Mouse (Mus musculus): ENCODE measurements around the gene Fus.
A peak's percentile ranks its signal among the peaks of the same experiment; 100 is the strongest.
"Not testable (repeated sequence)": the region's sequence is repeated elsewhere in the genome, so short reads cannot be mapped to it uniquely, and the experiment has no call there.

The Fus gene

DNA sequence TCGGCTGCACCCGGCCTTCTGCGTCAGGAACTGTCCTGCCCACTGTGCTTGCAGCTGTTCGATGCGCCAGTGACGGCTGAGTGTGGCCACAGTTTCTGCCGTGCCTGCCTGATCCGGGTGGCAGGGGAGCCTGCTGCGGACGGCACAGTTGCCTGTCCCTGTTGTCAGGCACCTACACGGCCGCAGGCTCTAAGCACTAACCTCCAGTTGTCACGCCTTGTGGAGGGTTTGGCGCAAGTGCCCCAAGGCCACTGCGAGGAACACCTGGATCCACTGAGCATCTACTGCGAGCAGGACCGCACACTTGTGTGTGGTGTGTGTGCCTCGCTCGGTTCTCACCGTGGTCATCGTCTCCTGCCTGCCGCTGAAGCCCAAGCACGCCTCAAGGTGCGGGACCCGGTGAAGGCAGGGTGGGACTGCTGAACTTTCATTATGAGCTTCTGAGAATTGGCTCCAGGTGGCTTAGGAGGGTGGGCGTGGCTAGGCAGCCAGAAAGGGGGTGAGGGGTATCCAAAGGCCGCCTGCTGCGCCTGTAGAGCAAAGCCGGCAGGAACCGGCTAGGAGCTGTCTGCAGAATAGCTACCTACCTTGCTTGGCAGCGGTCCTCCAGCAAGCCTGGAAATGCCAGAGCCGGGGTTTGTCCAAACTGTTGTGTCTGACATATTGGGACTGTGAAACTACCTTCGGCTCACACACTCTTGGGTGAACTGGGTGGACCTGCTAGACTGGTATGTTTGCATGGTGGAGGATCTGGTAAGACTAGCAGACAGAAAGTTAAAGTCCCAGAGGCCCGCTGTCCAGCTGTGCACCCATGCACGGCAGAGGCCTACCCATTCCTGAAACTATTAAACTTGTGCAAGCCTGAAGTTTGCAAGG, 37.5 kb downstream of the Fus start:
- peak; percentile 85 for DNase-seq (ENCODE audit: low read depth, low spot score)

DNA sequence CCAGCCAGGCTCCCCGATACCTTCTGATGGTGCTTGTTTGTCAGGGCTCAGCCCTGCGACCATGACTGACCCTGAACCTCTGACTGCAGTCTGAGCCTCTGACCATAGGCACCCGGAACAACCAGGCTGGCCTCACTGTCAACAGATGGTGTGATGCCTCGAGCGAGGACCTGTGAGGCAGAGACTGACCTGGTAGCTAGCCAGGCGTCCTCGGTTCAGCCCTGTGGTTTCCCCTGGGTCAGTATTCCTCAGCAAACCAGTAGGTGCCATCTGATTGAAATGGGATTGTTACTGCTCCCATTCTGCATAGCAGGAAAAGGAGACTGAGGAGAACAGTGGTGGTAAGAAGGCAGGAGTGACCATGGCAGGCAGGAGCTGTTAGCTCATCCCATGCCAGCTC, 38.9 kb downstream of the Fus start:
- DNase-seq (ENCODE audit: low read depth, low spot score): no peak

DNA sequence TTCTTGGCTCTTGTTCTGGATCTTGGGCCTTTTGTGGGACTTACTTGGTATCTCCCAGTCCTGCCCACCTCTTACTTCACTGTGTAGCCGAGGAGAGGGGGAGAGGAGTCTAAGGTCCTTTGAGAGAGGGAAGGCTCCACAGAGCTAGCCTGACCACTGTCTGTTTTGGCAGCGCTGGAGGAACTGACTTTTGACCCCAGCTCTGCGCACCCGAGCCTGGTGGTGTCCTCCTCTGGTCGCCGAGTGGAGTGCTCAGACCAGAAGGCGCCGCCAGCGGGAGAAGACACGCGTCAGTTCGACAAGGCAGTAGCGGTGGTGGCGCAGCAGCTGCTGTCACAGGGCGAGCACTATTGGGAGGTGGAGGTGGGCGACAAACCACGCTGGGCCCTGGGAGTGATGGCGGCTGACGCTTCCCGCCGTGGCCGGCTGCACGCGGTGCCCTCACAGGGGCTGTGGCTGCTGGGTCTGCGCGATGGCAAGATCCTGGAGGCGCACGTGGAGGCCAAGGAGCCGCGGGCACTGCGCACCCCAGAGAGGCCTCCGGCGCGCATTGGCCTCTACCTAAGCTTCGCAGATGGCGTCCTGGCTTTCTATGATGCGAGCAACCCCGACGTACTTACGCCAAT, 42.6 kb downstream of the Fus start:
- DNase-seq (ENCODE audit: low read depth, low spot score): no peak

DNA sequence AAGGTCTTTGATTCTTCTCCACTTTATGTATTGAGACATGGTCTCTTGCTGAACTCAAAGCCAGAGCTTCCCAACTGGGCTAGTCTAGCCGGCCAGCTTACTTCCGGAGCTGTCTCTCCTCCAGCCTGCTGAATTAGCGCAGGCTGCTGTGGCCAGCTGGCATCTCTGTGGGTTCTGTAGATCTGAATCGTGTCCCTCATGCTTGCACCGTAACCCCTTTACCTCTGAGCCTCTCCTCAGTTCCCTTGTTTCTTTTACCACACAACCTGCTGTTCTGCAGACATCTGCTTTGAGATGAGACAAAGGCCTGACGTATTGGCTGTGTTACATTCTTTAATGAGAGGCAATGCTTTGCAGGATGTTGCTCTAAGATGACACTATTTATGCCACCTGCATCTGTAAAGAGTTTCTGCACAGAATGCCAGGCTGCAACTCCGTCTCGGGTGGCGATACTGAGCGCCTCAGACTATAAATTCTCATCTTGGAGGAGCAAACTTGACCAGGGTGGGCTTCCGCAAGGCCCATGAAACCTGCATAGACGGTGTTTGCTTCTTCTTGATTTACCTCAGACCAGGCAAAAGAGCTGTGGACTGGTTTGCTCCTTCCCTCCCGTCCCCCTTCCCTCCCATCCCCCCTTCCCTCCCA, 45.0 kb downstream of the Fus start:
- no peak for DNase-seq (ENCODE audit: low read depth, low spot score)

DNA sequence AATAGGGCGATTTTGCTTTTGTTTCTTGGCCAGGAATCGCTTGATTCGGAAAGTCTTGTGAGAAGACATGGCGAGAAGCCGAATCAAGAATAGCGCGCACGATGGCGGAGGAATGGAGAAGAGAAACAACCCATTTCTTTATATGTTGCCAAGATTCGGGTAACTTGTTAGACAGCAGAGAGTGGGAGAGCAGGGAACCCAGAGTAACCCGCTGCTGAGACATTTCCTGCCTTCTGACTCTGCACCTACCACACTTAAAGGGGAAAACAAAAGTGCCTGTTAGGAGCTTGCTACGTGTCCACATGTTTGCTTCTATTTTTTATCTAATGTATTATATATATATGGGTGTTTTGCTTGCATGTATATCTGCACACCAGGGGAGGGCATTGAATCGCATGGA, 45.9 kb downstream of the Fus start:
- DNase-seq (ENCODE audit: low read depth, low spot score): no peak

DNA sequence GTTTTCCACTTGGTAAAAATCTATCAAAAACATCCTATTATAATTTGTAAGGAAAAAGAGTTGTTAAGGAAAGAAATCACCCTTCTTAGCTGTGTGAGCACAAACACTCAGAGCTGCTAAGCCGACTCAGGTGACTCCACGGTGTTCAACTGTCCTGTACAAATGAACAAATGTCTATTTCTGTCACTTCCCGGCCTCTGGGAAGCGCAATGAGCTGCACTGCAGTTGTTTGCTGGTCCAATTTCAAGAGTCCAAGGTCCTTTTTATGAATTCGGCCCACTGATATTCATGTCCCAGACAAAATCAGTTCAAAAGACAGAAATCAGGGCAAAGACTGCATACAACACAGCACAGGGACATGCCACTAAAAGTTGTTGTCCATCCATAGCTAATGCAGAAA, 48.9 kb downstream of the Fus start:
- not testable (repeated sequence) for DNase-seq (ENCODE audit: low read depth, low spot score)

DNA sequence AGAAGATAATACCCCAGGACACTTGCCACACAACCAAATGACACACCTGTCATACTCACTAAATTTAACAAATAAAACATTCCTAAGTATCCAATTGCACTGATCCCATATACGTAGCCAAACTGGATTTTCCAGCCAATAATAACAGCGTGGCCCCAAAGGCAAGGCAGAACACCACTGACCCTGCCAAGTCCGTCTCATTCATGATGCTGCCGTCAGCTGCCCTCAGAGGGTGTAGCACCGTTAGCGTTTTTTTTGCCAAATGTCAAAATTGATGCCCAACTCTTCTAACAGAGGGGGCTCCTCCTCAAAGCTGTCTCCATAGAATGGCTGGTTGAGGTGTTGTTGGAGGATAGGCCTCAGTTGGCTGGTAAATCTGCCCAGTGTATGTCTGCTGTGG, 49.4 kb downstream of the Fus start:
- no peak for DNase-seq (ENCODE audit: low read depth, low spot score)

DNA sequence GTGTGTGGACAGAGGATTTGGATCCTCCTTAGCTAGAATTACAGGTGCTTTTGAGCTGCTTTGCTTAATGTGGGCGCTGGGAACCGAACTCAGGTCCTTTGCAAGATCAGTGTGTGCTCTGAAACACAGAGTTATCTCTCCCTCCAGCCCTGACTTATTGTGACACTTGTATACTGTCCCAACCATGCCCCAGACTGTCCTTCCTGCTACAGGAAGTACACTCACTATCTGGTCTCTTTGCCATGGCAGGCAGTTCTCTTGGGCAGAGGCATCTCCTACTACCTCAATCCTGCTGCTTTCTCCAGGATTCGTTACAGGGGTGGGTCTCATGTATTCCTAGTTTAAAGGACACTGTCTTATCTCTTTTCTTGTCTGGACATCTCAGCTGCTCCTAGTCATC, 51.0 kb downstream of the Fus start:
- no peak for DNase-seq (ENCODE audit: low read depth, low spot score)

DNA sequence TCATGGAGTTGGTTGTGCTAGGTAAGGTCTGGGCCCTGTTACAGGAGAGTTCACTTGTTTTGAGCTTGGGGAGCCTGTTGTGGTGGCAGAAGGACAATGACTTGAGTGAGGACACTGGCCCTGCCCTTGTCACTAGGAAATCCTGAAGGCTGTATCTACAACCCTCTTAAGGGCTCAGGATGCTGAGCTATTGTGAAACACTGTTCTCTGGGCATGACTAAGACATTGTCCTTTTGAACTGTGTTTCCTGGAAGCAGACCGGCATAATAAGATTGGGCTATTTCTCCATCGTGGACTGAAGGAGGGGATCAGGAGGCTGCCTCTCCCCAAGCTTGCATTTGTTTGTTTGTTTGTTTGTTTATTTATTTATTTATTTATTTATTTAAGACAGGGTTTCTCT, 51.9 kb downstream of the Fus start:
- no peak for DNase-seq (ENCODE audit: low read depth, low spot score)

DNA sequence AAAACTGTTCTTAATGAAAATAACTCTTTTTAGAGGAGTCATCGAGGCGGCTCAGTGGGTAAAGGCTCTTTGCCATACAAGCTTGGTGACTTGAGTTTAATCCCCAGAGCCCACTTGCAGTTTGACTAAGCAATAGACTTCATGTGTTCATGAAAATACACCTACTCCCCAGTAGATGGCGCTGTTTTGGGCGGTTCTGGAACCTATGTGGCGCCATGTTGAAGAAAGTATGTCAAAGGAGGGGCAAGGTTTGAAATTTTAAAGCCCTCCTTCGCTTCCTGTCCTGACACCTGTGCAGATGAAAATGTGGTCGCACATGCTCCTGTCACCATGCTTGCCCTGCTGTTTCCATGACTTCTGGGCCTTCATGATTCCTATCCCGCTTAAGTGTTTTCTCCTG, 55.7 kb downstream of the Fus start:
- DNase-seq (ENCODE audit: low read depth, low spot score): no peak

DNA sequence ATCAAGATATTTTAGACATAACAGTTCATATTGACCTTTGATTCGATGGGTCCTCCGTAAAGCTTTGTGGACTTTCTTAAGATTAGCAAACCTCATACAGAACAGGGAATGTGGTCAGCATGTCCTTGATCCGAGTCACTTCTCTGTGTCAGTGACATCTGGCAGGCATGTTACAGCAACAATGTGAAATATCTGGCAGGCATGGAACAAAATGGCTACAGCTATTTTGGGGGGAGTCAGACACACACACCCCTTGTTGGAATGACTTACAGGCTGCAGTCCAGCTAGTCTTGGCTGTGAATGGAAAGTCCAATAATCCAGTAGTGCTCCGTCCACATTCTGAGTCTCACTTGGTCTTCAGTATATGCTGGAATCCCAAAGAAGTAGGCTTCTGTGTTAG, 56.3 kb downstream of the Fus start:
- no peak for DNase-seq (ENCODE audit: low read depth, low spot score)

DNA sequence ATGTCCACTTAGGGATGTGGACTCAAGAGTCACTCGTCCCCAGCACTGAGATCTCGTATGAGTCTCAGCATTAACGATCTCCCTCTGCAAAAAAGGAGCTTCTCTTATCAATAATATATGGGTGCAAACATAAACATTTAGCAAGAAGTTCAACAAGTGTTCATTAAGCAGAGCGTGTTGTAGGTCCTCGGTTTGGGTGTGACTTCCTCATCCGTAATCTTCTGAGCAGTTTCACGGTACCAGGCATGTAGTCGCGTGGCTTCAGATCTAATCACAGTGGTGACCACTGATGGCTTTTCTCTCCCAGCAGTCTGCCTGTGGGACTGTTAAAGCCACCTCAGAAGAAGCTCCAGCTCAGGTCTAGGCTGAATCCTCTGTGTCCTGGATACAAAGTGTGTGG, 57.1 kb downstream of the Fus start:
- no peak for DNase-seq (ENCODE audit: low read depth, low spot score)

DNA sequence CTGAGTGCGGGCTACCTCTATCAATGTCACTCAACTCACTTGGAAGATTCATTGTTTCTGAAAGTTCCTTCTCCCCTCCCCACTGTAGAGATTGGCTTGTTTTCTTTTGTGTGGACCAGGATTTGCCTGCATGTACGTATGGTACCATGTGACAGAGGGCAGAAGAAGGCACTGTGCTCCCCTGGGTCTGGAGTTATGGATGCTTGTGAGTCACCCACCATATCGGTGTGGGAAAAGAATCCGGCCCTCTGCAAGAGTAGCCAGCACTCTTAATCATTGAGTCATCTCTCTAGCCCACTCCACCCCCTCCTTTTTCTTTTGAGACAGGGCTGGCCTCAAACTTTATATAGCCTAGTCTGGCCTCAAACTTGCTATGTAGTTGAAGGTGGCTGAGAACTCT, 57.7 kb downstream of the Fus start:
- no peak for DNase-seq (ENCODE audit: low read depth, low spot score)

DNA sequence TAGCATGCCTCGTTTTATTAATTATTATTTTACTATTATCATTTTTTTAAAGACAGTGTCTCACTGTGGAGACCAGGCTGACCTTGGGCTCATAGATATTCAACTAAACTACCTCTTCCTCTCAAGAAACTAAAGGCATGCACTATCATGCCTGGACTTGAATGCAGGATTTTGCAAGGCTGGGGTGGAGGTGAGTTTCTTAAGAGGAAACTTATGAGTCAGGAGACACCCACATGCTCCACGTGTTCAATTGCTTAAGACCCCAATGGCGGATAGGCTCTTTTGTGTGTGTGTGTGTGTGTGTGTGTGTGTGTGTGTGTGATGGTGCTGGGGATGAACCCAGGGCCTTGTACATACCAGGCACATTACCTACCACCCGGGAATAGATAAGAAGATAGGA, 58.1 kb downstream of the Fus start:
- no peak for DNase-seq (ENCODE audit: low read depth, low spot score)

DNA sequence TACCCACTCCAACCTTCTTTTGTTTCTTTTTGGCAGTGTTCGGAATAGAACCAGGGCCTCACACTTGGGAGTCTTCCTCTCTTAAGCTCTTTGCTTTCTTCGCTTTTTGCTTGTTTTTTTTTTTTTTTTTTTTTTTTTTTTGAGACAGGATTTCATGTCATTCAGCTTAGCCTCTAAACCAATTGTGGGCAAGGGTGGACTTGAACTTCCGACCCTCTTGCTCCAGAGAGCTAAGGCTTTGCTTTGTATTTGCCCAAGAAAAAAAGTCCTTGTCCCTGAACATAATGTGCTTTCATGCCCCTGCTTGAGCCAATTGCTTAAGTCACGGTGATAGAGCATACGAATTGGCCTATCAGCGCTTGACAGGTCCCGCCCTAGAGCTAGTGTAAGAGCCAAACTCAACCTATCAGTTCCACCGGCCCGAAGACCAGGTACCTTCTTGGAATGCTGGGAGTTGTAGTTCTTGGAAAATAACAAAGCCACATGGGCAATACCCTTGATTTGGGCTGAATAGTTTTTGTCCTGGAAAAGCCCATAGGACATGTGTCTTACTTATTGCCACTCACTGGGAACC, 64.2 kb downstream of the Fus start:
- no peak for DNase-seq (ENCODE audit: low read depth, low spot score)

DNA sequence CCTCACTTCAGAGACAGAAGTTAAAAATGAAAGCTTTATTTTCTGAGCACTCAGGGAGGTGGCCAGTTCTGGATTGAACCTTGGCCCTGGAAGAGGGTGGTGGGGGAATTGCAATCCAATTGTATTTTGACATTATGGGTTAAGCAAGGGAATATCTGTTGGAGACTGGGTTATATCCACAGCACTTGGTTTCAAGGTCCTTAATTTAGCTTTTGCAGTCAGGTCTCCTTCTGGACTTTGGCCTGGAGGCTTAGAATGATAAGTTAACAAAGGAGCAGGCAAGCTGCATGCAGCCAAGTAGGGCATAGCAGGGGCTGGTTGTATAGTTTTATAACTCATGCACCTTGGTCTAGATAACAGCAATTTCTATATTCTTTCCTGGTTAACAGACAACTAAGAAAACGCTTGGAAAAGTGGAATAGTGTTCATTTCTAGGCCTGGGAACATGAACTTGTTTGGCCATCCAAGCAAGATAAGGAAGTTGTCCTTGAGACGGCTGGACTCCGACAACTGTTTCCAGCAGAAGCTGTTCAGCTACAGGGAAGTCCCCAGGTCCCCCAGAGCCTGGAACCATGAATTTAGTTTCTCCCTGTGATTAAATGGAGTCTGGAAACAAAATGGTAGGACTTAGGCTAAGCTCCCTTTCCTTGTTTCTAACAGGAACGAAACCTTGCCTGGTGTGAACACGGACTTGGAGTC, 65.2 kb downstream of the Fus start:
- DNase-seq (ENCODE audit: low read depth, low spot score): no peak

DNA sequence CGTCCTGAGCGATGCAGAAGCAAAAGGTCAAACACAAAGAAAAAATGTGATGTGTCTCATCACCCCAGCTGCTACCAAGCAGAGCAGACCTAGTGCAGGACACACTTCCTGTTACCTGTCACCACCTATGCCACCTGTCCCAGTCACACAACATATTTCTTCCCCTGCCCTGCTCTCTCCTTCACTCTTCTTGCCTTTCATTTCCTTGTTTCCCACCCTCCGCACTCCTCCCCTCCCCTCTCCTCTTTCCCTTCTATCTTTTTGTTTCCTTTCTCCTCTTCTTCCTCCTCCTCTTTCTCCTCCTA, 65.7 kb downstream of the Fus start:
- no peak for DNase-seq (ENCODE audit: low read depth, low spot score)

DNA sequence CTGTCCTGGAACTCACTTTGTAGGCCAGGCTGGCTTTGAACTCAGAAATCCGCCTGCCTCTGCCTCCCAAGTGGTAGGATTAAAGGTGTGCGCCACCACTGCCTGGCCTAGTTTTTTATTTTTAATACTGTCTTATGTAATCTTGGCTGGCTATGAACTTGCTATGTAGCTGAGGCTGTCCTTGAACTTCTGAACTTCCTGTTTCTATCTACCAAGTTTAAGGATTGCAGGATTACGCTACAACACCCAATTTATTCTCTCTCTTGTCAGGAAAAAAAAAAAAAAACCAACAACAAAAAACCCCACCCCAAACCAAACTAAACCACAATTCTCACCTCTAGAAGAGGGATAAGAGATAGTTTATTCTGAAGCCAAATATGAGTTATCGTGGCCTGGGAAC, 66.4 kb downstream of the Fus start:
- DNase-seq (ENCODE audit: low read depth, low spot score): no peak

All from skeletal muscle tissue, adult 2 months (tissue).